7 mouse cellular contexts compared by ENCODE assay signal in the genomic region with DNA sequence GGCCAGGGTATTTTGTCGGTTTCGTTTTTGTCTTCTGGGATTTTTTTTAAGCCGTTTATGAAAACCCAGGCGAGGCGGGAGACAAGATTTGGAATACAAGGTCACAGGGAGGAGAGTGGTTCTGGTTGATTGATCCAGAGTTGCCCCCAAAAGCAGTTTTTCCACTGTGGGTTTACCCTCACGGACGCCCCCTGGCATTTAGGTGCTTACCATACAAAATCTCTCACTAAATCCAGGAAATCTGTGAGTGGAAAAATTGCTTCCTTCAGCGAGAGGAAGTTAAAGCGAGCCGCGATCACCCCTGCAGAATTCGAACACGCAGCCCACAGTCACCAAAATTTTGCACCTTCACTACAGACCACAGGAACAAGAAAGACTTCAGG. TPM values are rescaled to one million over a fixed set of nuclear protein-coding genes. Genes with fewer than 3 reads are reported as not detected.
DNase-seq lines count a peak whose midpoint lies in the region; ATAC-seq and TF ChIP-seq lines count a peak whose summit lies in the region.

No protein-coding gene starts in this region.

- DNase-seq in lung, postnatal 14 days = no peak
- no peak for DNase-seq in cerebellum, postnatal 36 days
- DNase-seq in right cerebral cortex, adult 2 months (ENCODE audit: low spot score in 2 of 2) = no peak

- peak overlapping the region; percentile 92 for H3K4me3 ChIP-seq in lung, embryonic 15.5 days
- H3K4me3 ChIP-seq in embryonic facial prominence, embryonic 15.5 days (replicated peaks) = peak overlapping the region; percentile 96
- H3K4me3 ChIP-seq in intestine, postnatal 0 days (ENCODE audit: low read depth, low read length) = peak overlapping the region; percentile 97
- H3K4me3 ChIP-seq in neural tube, embryonic 14.5 days (ENCODE audit: low read depth, low read length) = peak overlapping the region; percentile 83

- H3K27me3 ChIP-seq in lung, embryonic 15.5 days = no peaks in the 10 kb centered on the region
- no peaks in the 10 kb centered on the region for H3K27me3 ChIP-seq in embryonic facial prominence, embryonic 15.5 days
- H3K27me3 ChIP-seq in intestine, postnatal 0 days (replicated peaks; ENCODE audit: control insufficient read depth, insufficient read depth, low read length) = no peaks in the 10 kb centered on the region
- H3K27me3 ChIP-seq in neural tube, embryonic 14.5 days (ENCODE audit: control insufficient read depth, insufficient read depth, low read length) = no peaks in the 10 kb centered on the region

- H3K9me3 ChIP-seq in lung, embryonic 15.5 days = no peaks in the 10 kb centered on the region
- H3K9me3 ChIP-seq in embryonic facial prominence, embryonic 15.5 days (replicated peaks) = no peaks in the 10 kb centered on the region
- no peaks in the 10 kb centered on the region for H3K9me3 ChIP-seq in intestine, postnatal 0 days (ENCODE audit: control insufficient read depth)
- H3K9me3 ChIP-seq in neural tube, embryonic 14.5 days (ENCODE audit: control insufficient read depth, low read length) = no peaks in the 10 kb centered on the region

- peak overlapping the region; percentile 71 for H3K4me2 ChIP-seq in lung, embryonic 15.5 days
- H3K4me2 ChIP-seq in embryonic facial prominence, embryonic 15.5 days (replicated peaks) = peak overlapping the region; percentile 74
- H3K4me2 ChIP-seq in intestine, postnatal 0 days (replicated peaks; ENCODE audit: low read depth) = peak overlapping the region; percentile 91
- peak overlapping the region; percentile 73 for H3K4me2 ChIP-seq in neural tube, embryonic 14.5 days (ENCODE audit: low read depth, low read length)

- peaks cover 29% of the 10 kb centered on the region for H3K4me1 ChIP-seq in lung, embryonic 15.5 days
- H3K4me1 ChIP-seq in embryonic facial prominence, embryonic 15.5 days = peaks cover 33% of the 10 kb centered on the region
- peaks cover 5% of the 10 kb centered on the region; the same call in 1 of the 2 replicates for H3K4me1 ChIP-seq in intestine, postnatal 0 days (replicated peaks; ENCODE audit: control insufficient read depth, insufficient read depth, low read length)
- H3K4me1 ChIP-seq in neural tube, embryonic 14.5 days (ENCODE audit: control insufficient read depth, insufficient read depth, low read length) = peaks cover 13% of the 10 kb centered on the region

- TF ChIP-seq CTCF in intestine, postnatal 0 days (IDR thresholded peaks at IDR 0.05; ENCODE audit: low read depth) = no peak

- H3K27ac ChIP-seq in lung, embryonic 15.5 days = peak overlapping the region; percentile 95
- H3K27ac ChIP-seq in embryonic facial prominence, embryonic 15.5 days (replicated peaks) = peak overlapping the region; percentile 96
- peak overlapping the region; percentile 76; the same call in 1 of the 2 replicates for H3K27ac ChIP-seq in intestine, postnatal 0 days (ENCODE audit: low read depth, low read length)
- peak overlapping the region; percentile 78 for H3K27ac ChIP-seq in neural tube, embryonic 14.5 days (ENCODE audit: low read depth, low read length)

- no peak for ATAC-seq in lung, embryonic 15.5 days (ENCODE audit: borderline replicate concordance, extremely low read depth, low FRiP score, low TSS enrichment)
- no peak for ATAC-seq in embryonic facial prominence, embryonic 15.5 days (ENCODE audit: insufficient number of reproducible peaks, low FRiP score, low TSS enrichment, low read depth)
- ATAC-seq in intestine, postnatal 0 days = no peak
- no peak for ATAC-seq in neural tube, embryonic 14.5 days (ENCODE audit: low read depth)

- H3K9ac ChIP-seq in lung, embryonic 15.5 days = peak overlapping the region; percentile 93
- H3K9ac ChIP-seq in embryonic facial prominence, embryonic 15.5 days = peak overlapping the region; percentile 78
- peak overlapping the region; percentile 83 for H3K9ac ChIP-seq in intestine, postnatal 0 days (ENCODE audit: low read depth, low read length)
- peak overlapping the region; percentile 74 for H3K9ac ChIP-seq in neural tube, embryonic 14.5 days (replicated peaks; ENCODE audit: low read depth, low read length)

- 21% methylated on average over 13 of the region's 13 CpGs for WGBS in lung, embryonic 15.5 days
- 20% methylated on average over 13 of the region's 13 CpGs for WGBS in embryonic facial prominence, embryonic 15.5 days
- 26% methylated on average over 13 of the region's 13 CpGs for WGBS in intestine, postnatal 0 days
- WGBS in neural tube, embryonic 14.5 days = 25% methylated on average over 13 of the region's 13 CpGs

- no peaks in the 10 kb centered on the region for H3K36me3 ChIP-seq in lung, embryonic 15.5 days
- no peaks in the 10 kb centered on the region for H3K36me3 ChIP-seq in embryonic facial prominence, embryonic 15.5 days
- no peaks in the 10 kb centered on the region for H3K36me3 ChIP-seq in intestine, postnatal 0 days (ENCODE audit: control insufficient read depth, insufficient read depth)
- H3K36me3 ChIP-seq in neural tube, embryonic 14.5 days (ENCODE audit: control insufficient read depth, insufficient read depth, low read length) = no peaks in the 10 kb centered on the region

RNA-seq across cellular contexts. Expression of gene Lrch1, which starts 0.3 kb away (rescaled TPM):
- polyA plus RNA-seq in lung, embryonic 15.5 days (2015; fragmentation: Nextera tagmentation; extraction: Ambion mirVana) = 17.5 and 19.9 TPM in 2 replicates
- 17.3 and 18.8 TPM in 2 replicates for polyA plus RNA-seq in embryonic facial prominence, embryonic 15.5 days (2015; fragmentation: Nextera tagmentation; extraction: Ambion mirVana)
- polyA plus RNA-seq in intestine, postnatal 0 days (2015; fragmentation: Nextera tagmentation; extraction: Ambion mirVana) = 4.2 and 4.4 TPM in 2 replicates
- polyA plus RNA-seq in neural tube, embryonic 14.5 days (2014; fragmentation: Nextera tagmentation; extraction: Ambion mirVana) = 14.8 and 21.7 TPM in 2 replicates
